Mouse (Mus musculus): Measurements from ENCODE around the gene Pfdn5. TPM values are rescaled to one million over a fixed set of nuclear protein-coding genes. Genes with fewer than 3 reads are reported as not detected.

The Pfdn5 gene
- total RNA-seq, 2 experiments from 2014 or later: 120 to 131 TPM

DNA sequence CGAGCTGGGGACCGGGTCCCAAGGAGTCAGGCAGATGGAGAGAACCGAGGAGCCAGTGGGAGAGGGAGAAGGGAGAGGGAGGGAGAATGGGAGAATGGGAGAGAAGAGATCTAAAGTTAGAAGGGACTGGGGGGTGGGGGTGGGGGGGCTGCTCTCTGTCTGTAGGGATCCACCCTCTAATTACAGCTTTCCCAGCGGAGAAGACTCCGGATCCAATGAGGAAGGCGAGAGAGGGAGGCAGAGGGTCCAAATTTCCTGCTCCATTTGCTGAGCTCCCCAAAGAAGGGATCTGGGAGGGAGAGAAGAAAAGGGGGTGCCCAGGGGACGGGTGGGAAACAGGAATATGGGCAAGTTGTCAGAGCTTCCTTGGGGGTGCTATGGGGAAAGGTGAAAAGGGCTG is 40.3 kb downstream of the Pfdn5 start:
- ATAC-seq (replicated peaks; ENCODE audit: low FRiP score, poor library complexity, severe bottlenecking): no peak

- no peak for ATAC-seq (replicated peaks; ENCODE audit: low FRiP score, poor library complexity, severe bottlenecking)
Measured at GRCm38 (mm10) chr15:102366733-102367344, 40.9 kb downstream of the Pfdn5 start, which contains the start of gene Sp7. Gene Sp7 (minus strand): TSS chr15:102367182.

DNA sequence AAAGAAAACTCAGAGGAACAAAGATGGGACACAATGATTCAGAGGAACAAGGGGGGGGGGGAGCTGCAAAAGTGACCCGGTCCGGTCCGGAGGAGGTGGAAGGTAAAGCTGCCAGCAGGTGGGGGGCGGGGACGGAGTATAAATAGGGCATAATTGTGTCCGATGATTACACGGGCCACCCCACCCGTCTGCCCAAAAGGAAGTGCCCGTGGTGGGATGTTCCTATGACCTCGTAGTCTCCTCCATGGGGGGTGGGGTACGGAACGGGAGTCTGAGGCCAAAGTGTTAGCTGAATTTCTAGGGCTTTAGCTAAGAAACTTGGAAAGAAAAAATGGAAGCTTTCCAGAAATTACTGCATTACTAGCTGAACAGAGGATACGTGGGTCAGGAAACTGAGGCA is 44.1 kb downstream of the Pfdn5 start:
- no peak for ATAC-seq (replicated peaks; ENCODE audit: low FRiP score, poor library complexity, severe bottlenecking)

- no peak for ATAC-seq (replicated peaks; ENCODE audit: low FRiP score, poor library complexity, severe bottlenecking)
Measured at GRCm38 (mm10) chr15:102370727-102371126, 44.8 kb downstream of the Pfdn5 start.

GRCm38 (mm10) chr15:102376453-102377162 is 50.7 kb downstream of the Pfdn5 start:
- ATAC-seq (replicated peaks; ENCODE audit: low FRiP score, poor library complexity, severe bottlenecking): peak; percentile 65

- peak; percentile 85 for ATAC-seq (replicated peaks; ENCODE audit: low FRiP score, poor library complexity, severe bottlenecking)
Measured at GRCm38 (mm10) chr15:102377163-102377543, 51.2 kb downstream of the Pfdn5 start.

- 0 out of 2 replicates have a peak, but pooled peaks have one; percentile 24 for ATAC-seq (replicated peaks; ENCODE audit: low FRiP score, poor library complexity, severe bottlenecking)
Measured at GRCm38 (mm10) chr15:102377810-102378262, 51.9 kb downstream of the Pfdn5 start.

Other genes with a start within 250 kb of the Pfdn5 start
- gene Tns2, start 225.7 kb upstream of the Pfdn5 start, total RNA-seq (2015; ENCODE audit: low replicate concordance): not detected in 2 replicates
- gene Tns2, start 225.7 kb upstream of the Pfdn5 start, total RNA-seq (2017; ENCODE audit: low replicate concordance): not detected in 2 replicates
- gene Spryd3, start 189.9 kb upstream of the Pfdn5 start, total RNA-seq (2015; ENCODE audit: low replicate concordance): 3.8 TPM in 1 of 2 replicates, not detected in the other
- 2.1 and 4.7 TPM in 2 replicates for gene Spryd3, start 189.9 kb upstream of the Pfdn5 start, total RNA-seq (2017; ENCODE audit: low replicate concordance)
- 1.5 TPM in 1 of 2 replicates, not detected in the other for gene Igfbp6, start 181.8 kb upstream of the Pfdn5 start, total RNA-seq (2015; ENCODE audit: low replicate concordance)
- not detected in 2 replicates for gene Igfbp6, start 181.8 kb upstream of the Pfdn5 start, total RNA-seq (2017; ENCODE audit: low replicate concordance)
- 1.0 TPM in 1 of 2 replicates, not detected in the other for gene Soat2, start 175.6 kb upstream of the Pfdn5 start, total RNA-seq (2015; ENCODE audit: low replicate concordance)
- gene Soat2, start 175.6 kb upstream of the Pfdn5 start, total RNA-seq (2017; ENCODE audit: low replicate concordance): 1.5 and 1.8 TPM in 2 replicates
- gene Zfp740, start 122.9 kb upstream of the Pfdn5 start, total RNA-seq (2015; ENCODE audit: low replicate concordance): 14.2 and 19.0 TPM in 2 replicates
- gene Zfp740, start 122.9 kb upstream of the Pfdn5 start, total RNA-seq (2017; ENCODE audit: low replicate concordance): 15.7 and 21.5 TPM in 2 replicates
- gene Csad, start 121.4 kb upstream of the Pfdn5 start, total RNA-seq (2015; ENCODE audit: low replicate concordance): 2.9 TPM in 1 of 2 replicates, not detected in the other
- gene Csad, start 121.4 kb upstream of the Pfdn5 start, total RNA-seq (2017; ENCODE audit: low replicate concordance): 9.3 and 12.5 TPM in 2 replicates
- gene Itgb7, start 94.2 kb upstream of the Pfdn5 start, total RNA-seq (2015; ENCODE audit: low replicate concordance): 36.8 and 55.3 TPM in 2 replicates
- 31.0 and 35.5 TPM in 2 replicates for gene Itgb7, start 94.2 kb upstream of the Pfdn5 start, total RNA-seq (2017; ENCODE audit: low replicate concordance)
- gene Rarg, start 68.6 kb upstream of the Pfdn5 start, total RNA-seq (2015; ENCODE audit: low replicate concordance): 0.84 and 1.5 TPM in 2 replicates
- 0.84 and 5.2 TPM in 2 replicates for gene Rarg, start 68.6 kb upstream of the Pfdn5 start, total RNA-seq (2017; ENCODE audit: low replicate concordance)
- gene Gm9918, start 55.6 kb upstream of the Pfdn5 start, total RNA-seq (2015; ENCODE audit: low replicate concordance): not detected in 2 replicates
- not detected in 2 replicates for gene Gm9918, start 55.6 kb upstream of the Pfdn5 start, total RNA-seq (2017; ENCODE audit: low replicate concordance)
- gene Mfsd5, start 46.7 kb upstream of the Pfdn5 start, total RNA-seq (2015; ENCODE audit: low replicate concordance): 5.9 and 15.6 TPM in 2 replicates
- 2.5 and 10.7 TPM in 2 replicates for gene Mfsd5, start 46.7 kb upstream of the Pfdn5 start, total RNA-seq (2017; ENCODE audit: low replicate concordance)
- gene Espl1, start 29.9 kb upstream of the Pfdn5 start, total RNA-seq (2015; ENCODE audit: low replicate concordance): 4.8 and 10.9 TPM in 2 replicates
- gene Espl1, start 29.9 kb upstream of the Pfdn5 start, total RNA-seq (2017; ENCODE audit: low replicate concordance): 29.3 and 37.1 TPM in 2 replicates
- gene Myg1, start 5.6 kb downstream of the Pfdn5 start, total RNA-seq (2015; ENCODE audit: low replicate concordance): 9.4 and 10.0 TPM in 2 replicates
- gene Myg1, start 5.6 kb downstream of the Pfdn5 start, total RNA-seq (2017; ENCODE audit: low replicate concordance): 14.3 and 14.9 TPM in 2 replicates
- 30.3 and 60.7 TPM in 2 replicates for gene Aaas, start 24.7 kb downstream of the Pfdn5 start, total RNA-seq (2015; ENCODE audit: low replicate concordance)
- 11.7 and 49.7 TPM in 2 replicates for gene Aaas, start 24.7 kb downstream of the Pfdn5 start, total RNA-seq (2017; ENCODE audit: low replicate concordance)
- gene Sp7, start 41.1 kb downstream of the Pfdn5 start, total RNA-seq (2015; ENCODE audit: low replicate concordance): not detected in 2 replicates
- not detected in 2 replicates for gene Sp7, start 41.1 kb downstream of the Pfdn5 start, total RNA-seq (2017; ENCODE audit: low replicate concordance)
- gene Sp1, start 80.0 kb downstream of the Pfdn5 start, total RNA-seq (2015; ENCODE audit: low replicate concordance): 42.2 and 66.3 TPM in 2 replicates
- gene Sp1, start 80.0 kb downstream of the Pfdn5 start, total RNA-seq (2017; ENCODE audit: low replicate concordance): 20.2 and 23.1 TPM in 2 replicates
- not detected in 2 replicates for gene Amhr2, start 119.3 kb downstream of the Pfdn5 start, total RNA-seq (2015; ENCODE audit: low replicate concordance)
- gene Amhr2, start 119.3 kb downstream of the Pfdn5 start, total RNA-seq (2017; ENCODE audit: low replicate concordance): not detected in 2 replicates
- gene Prr13, start 132.9 kb downstream of the Pfdn5 start, total RNA-seq (2015; ENCODE audit: low replicate concordance): 70.9 and 84.4 TPM in 2 replicates
- 37.6 and 64.5 TPM in 2 replicates for gene Prr13, start 132.9 kb downstream of the Pfdn5 start, total RNA-seq (2017; ENCODE audit: low replicate concordance)
- 252 and 321 TPM in 2 replicates for gene Pcbp2, start 144.4 kb downstream of the Pfdn5 start, total RNA-seq (2015; ENCODE audit: low replicate concordance)
- gene Pcbp2, start 144.4 kb downstream of the Pfdn5 start, total RNA-seq (2017; ENCODE audit: low replicate concordance): 85.4 and 91.0 TPM in 2 replicates
- gene Gm10337, start 177.6 kb downstream of the Pfdn5 start, total RNA-seq (2015; ENCODE audit: low replicate concordance): not detected in 2 replicates
- gene Gm10337, start 177.6 kb downstream of the Pfdn5 start, total RNA-seq (2017; ENCODE audit: low replicate concordance): not detected in 2 replicates
- gene Map3k12, start 190.9 kb downstream of the Pfdn5 start, total RNA-seq (2015; ENCODE audit: low replicate concordance): not detected in 2 replicates
- 0.34 and 1.1 TPM in 2 replicates for gene Map3k12, start 190.9 kb downstream of the Pfdn5 start, total RNA-seq (2017; ENCODE audit: low replicate concordance)
- 3.5 and 7.3 TPM in 2 replicates for gene Tarbp2, start 192.1 kb downstream of the Pfdn5 start, total RNA-seq (2015; ENCODE audit: low replicate concordance)
- gene Tarbp2, start 192.1 kb downstream of the Pfdn5 start, total RNA-seq (2017; ENCODE audit: low replicate concordance): 9.6 and 13.5 TPM in 2 replicates
- gene Npff, start 198.8 kb downstream of the Pfdn5 start, total RNA-seq (2015; ENCODE audit: low replicate concordance): 4.6 TPM in 1 of 2 replicates, not detected in the other
- gene Npff, start 198.8 kb downstream of the Pfdn5 start, total RNA-seq (2017; ENCODE audit: low replicate concordance): 5.9 TPM in 1 of 2 replicates, not detected in the other

Data from erythroblast, adult 5-6 weeks (primary cell).